21 mouse cellular contexts compared by ENCODE assay signal in the genomic region with DNA sequence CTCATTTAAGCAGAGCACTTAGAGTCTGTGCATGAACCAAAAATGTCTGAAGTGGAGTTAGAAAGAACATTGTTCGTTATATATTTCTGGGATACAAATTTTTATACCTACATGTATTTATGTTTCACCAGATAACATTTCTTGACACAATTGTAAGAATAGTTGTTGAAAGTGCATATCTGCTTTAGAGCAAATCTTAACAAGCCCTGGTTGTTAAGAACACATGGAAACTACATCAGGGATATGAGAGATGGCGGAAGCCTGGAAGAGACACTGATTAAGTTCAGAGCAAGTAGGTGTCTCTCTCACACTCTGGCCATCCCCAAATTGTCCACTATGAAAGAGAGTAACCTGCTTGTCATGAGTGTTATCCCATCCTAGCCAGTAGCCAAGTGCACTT. TPM values are rescaled to one million over a fixed set of nuclear protein-coding genes. Genes with fewer than 3 reads are reported as not detected.
DNase-seq lines count a peak whose midpoint lies in the region; ATAC-seq and TF ChIP-seq lines count a peak whose summit lies in the region.
"Had no signal": no experiment of that assay in that cellular context is flagged by ENCODE, and none has a peak within 500 bp of the region (broad histone marks: within the 10 kb centered on the region; RNA-seq: fewer than 3 reads in every experiment).

No protein-coding gene starts in this region.

- H3K36me3 ChIP-seq in heart, postnatal 0 days (replicated peaks; ENCODE audit: control insufficient read depth, insufficient read depth, low read length) = no peaks in the 10 kb centered on the region
- H3K36me3 ChIP-seq in liver, embryonic 16.5 days (ENCODE audit: control insufficient read depth, insufficient read depth) = no peaks in the 10 kb centered on the region
- H3K36me3 ChIP-seq in forebrain, embryonic 13.5 days (ENCODE audit: poor library complexity, severe bottlenecking) = no peaks in the 10 kb centered on the region
- H3K36me3 ChIP-seq: heart, embryonic 15.5 days; kidney, embryonic 15.5 days; midbrain, embryonic 13.5 days; neural tube, embryonic 15.5 days had no signal

- no peak for TF ChIP-seq EP300 in heart, postnatal 0 days (IDR thresholded peaks at IDR 0.05; ENCODE audit: low read depth)

- no peak for DNase-seq in heart, postnatal 0 days (ENCODE audit: low spot score)
- no peak for DNase-seq in heart, postnatal 36 days
- DNase-seq in A20 (ENCODE audit: low read depth, low spot score) = peak; percentile 77
- DNase-seq in gastrocnemius, postnatal 36 days = no peak
- DNase-seq: adrenal gland, postnatal 25 days; cerebellum, postnatal 25 days; heart, adult 18-20 months; lung, adult 18-20 months; lung, postnatal 4 days; right cerebral cortex, postnatal 25 days; thymus, postnatal 36 days had no signal

- intact Hi-C loops in heart, postnatal 36 days (cut with DNase I) = no loop called here
- intact Hi-C loops in gastrocnemius, postnatal 36 days (cut with DNase I) = no loop called here

- no peak overlapping the region for H3K9ac ChIP-seq in heart, postnatal 0 days (replicated peaks; ENCODE audit: low read depth, low read length)
- peak overlapping the region; percentile 51; the same call in 1 of the 2 replicates for H3K9ac ChIP-seq in liver, embryonic 16.5 days (ENCODE audit: low read depth, low read length)
- H3K9ac ChIP-seq in forebrain, embryonic 13.5 days = no peak overlapping the region
- H3K9ac ChIP-seq: heart, embryonic 15.5 days; hindbrain, embryonic 14.5 days; kidney, embryonic 15.5 days; midbrain, embryonic 13.5 days; neural tube, embryonic 15.5 days had no signal

- no peak for TF ChIP-seq CTCF in heart, postnatal 0 days (IDR thresholded peaks at IDR 0.05; ENCODE audit: low read depth)
- no peak for TF ChIP-seq CTCF in bone marrow macrophage, adult 2 months (IDR thresholded peaks at IDR 0.05; ENCODE audit: low read depth, low read length)

- no peak overlapping the region for H3K27ac ChIP-seq in heart, postnatal 0 days (ENCODE audit: low read depth)
- peak overlapping the region; percentile 91 for H3K27ac ChIP-seq in bone marrow macrophage, adult 2 months (ENCODE audit: insufficient read depth, low read depth, low read length)
- H3K27ac ChIP-seq in liver, embryonic 16.5 days (ENCODE audit: low read length) = peak overlapping the region; percentile 77
- H3K27ac ChIP-seq in forebrain, embryonic 13.5 days = no peak overlapping the region
- H3K27ac ChIP-seq: heart, embryonic 15.5 days; hindbrain, embryonic 14.5 days; kidney, embryonic 15.5 days; midbrain, embryonic 13.5 days; neural tube, embryonic 15.5 days had no signal

- WGBS in heart, postnatal 0 days = 75% methylated on average over 2 of the region's 2 CpGs
- WGBS in liver, embryonic 16.5 days (ENCODE audit: insufficient replicate concordance) = 62% methylated on average over 2 of the region's 2 CpGs
- WGBS in forebrain, embryonic 13.5 days = 94% methylated on average over 2 of the region's 2 CpGs

- no peak overlapping the region; the same call in 1 of the 2 replicates for H3K4me2 ChIP-seq in heart, postnatal 0 days (ENCODE audit: low read depth, low read length)
- peak overlapping the region; percentile 68 for H3K4me2 ChIP-seq in liver, embryonic 16.5 days (ENCODE audit: low read depth, low read length)
- H3K4me2 ChIP-seq in forebrain, embryonic 13.5 days = no peak overlapping the region
- H3K4me2 ChIP-seq: heart, embryonic 15.5 days; hindbrain, embryonic 14.5 days; kidney, embryonic 15.5 days; midbrain, embryonic 13.5 days; neural tube, embryonic 15.5 days had no signal

- no peaks in the 10 kb centered on the region for H3K9me3 ChIP-seq in heart, postnatal 0 days (replicated peaks; ENCODE audit: control insufficient read depth, low read length)
- H3K9me3 ChIP-seq in liver, embryonic 16.5 days (replicated peaks; ENCODE audit: control insufficient read depth, low read length) = no peaks in the 10 kb centered on the region
- no peaks in the 10 kb centered on the region for H3K9me3 ChIP-seq in forebrain, embryonic 13.5 days (replicated peaks)
- H3K9me3 ChIP-seq: heart, embryonic 15.5 days; kidney, embryonic 15.5 days; midbrain, embryonic 13.5 days; neural tube, embryonic 15.5 days had no signal

- peak overlapping the region; percentile 13; the same call in 1 of the 2 replicates for H3K4me3 ChIP-seq in heart, postnatal 0 days (ENCODE audit: low read depth, low read length)
- H3K4me3 ChIP-seq in bone marrow macrophage, adult 2 months (ENCODE audit: insufficient read depth, low read length) = peak overlapping the region; percentile 70
- peak overlapping the region; percentile 50 for H3K4me3 ChIP-seq in liver, embryonic 16.5 days (ENCODE audit: low read depth, low read length)
- H3K4me3 ChIP-seq in forebrain, embryonic 13.5 days = no peak overlapping the region
- H3K4me3 ChIP-seq: kidney, embryonic 15.5 days; midbrain, embryonic 13.5 days; neural tube, embryonic 15.5 days had no signal

- TF ChIP-seq POLR2A in bone marrow macrophage, adult 2 months (IDR thresholded peaks at IDR 0.05; ENCODE audit: borderline replicate concordance, low read depth, low read length) = no peak

- no peaks in the 10 kb centered on the region for H3K27me3 ChIP-seq in heart, postnatal 0 days (ENCODE audit: control insufficient read depth, insufficient read depth, low read length)
- H3K27me3 ChIP-seq in liver, embryonic 16.5 days (ENCODE audit: control insufficient read depth, insufficient read depth, low read depth, low read length) = no peaks in the 10 kb centered on the region
- H3K27me3 ChIP-seq in forebrain, embryonic 13.5 days = no peaks in the 10 kb centered on the region
- H3K27me3 ChIP-seq: heart, embryonic 15.5 days; kidney, embryonic 15.5 days; midbrain, embryonic 13.5 days; neural tube, embryonic 15.5 days had no signal

- no peaks in the 10 kb centered on the region for H3K4me1 ChIP-seq in heart, postnatal 0 days (ENCODE audit: control insufficient read depth, insufficient read depth)
- H3K4me1 ChIP-seq in bone marrow macrophage, adult 2 months (ENCODE audit: control insufficient read depth, insufficient read depth, low read length) = peaks cover 12% of the 10 kb centered on the region
- H3K4me1 ChIP-seq in liver, embryonic 16.5 days (ENCODE audit: control insufficient read depth, low read depth, low read length) = peaks cover 7% of the 10 kb centered on the region
- no peaks in the 10 kb centered on the region for H3K4me1 ChIP-seq in forebrain, embryonic 13.5 days
- H3K4me1 ChIP-seq: heart, embryonic 15.5 days; kidney, embryonic 15.5 days; midbrain, embryonic 13.5 days; neural tube, embryonic 15.5 days had no signal

- ATAC-seq in heart, postnatal 0 days (ENCODE audit: insufficient read depth, low read depth) = no peak
- no peak for ATAC-seq in liver, embryonic 16.5 days (ENCODE audit: low read depth)
- no peak for ATAC-seq in forebrain, embryonic 13.5 days
- ATAC-seq: forebrain, embryonic 16.5 days; intestine, embryonic 16.5 days; midbrain, embryonic 13.5 days had no signal

RNA-seq across cellular contexts. Expression of a gene that starts 2.4 kb away (rescaled TPM):
- 94.9 and 140 TPM in 2 replicates for total RNA-seq in heart, postnatal 0 days (2014; rRNA removed; ENCODE audit: low replicate concordance)
- 70.7 and 70.8 TPM in 2 replicates for polyA plus RNA-seq in heart, postnatal 0 days (2015; fragmentation: Nextera tagmentation; extraction: Ambion mirVana)
- 100 to 1,000 TPM; 195 to 217 TPM for total RNA-seq in heart, postnatal 36 days (2021)
- 668 and 730 TPM in 2 replicates for polyA plus RNA-seq in bone marrow macrophage, adult 2 months (2012; ENCODE audit: insufficient read depth, insufficient read length, missing spikeins)
- polyA plus RNA-seq in liver, embryonic 16.5 days (2015; fragmentation: Nextera tagmentation; extraction: Ambion mirVana) = 88.6 and 88.7 TPM in 2 replicates
- polyA plus RNA-seq in forebrain, embryonic 13.5 days (2015; fragmentation: Nextera tagmentation; extraction: Ambion mirVana) = 38.8 and 39.9 TPM in 2 replicates
- 100 to 1,000 TPM; 423 to 480 TPM for total RNA-seq in gastrocnemius, postnatal 36 days (2021)

Comparison
In these comparisons a context has a peak if more than half of its experiments do, and no peak if none do; other contexts are left out.
1. H3K27ac ChIP-seq: peak in bone marrow macrophage, adult 2 months (single experiment) and liver, embryonic 16.5 days (single experiment); none in heart, postnatal 0 days (single experiment) and forebrain, embryonic 13.5 days (single experiment).